Mouse (Mus musculus) MEL (cell line): Measurements from ENCODE around the gene Mark4. TPM values are rescaled to one million over a fixed set of nuclear protein-coding genes. Genes with fewer than 3 reads are reported as not detected.
A peak's percentile ranks its signal among the peaks of the same experiment; 100 is the strongest.

Source experiments
- DNase-seq: peaks from one replicate; pipeline ENCODE4 v3.0.0; 2011; ENCODE audit warnings: low read depth, low spot score
- H3K27ac ChIP-seq: 2 replicates; pipeline ENCODE4 v1.5.1; 2012; ENCODE audit warnings: low read depth, mild to moderate bottlenecking, control low read depth, low read length, moderate library complexity; ENCODE audit not compliant: control insufficient read depth
- H3K27me3 ChIP-seq, 2 experiments: fragments of 150-350 bp in 1 of 2; sonication (generic) in 1 of 2; 2 replicates each; pipeline ENCODE4 v1.6.1; 2012; ENCODE audit warnings: low read length in 2 of 2, mild to moderate bottlenecking in 2 of 2, improper control_type of control experiment in 1 of 2, moderate library complexity in 1 of 2; ENCODE audit not compliant: insufficient read depth in 2 of 2, control insufficient read depth in 1 of 2
- H3K36me3 ChIP-seq, 2 experiments: 2 replicates each; pipeline ENCODE4 v1.6.1; 2012 to 2014; ENCODE audit warnings: low read length in 2 of 2, improper control_type of control experiment in 1 of 2, inconsistent platforms in 1 of 2, mild to moderate bottlenecking in 1 of 2; ENCODE audit not compliant: insufficient read depth in 2 of 2, control insufficient read depth in 1 of 2
- H3K4me1 ChIP-seq, 2 experiments: fragments of 150-350 bp in 1 of 2; sonication (generic) in 1 of 2; 2 replicates each; pipeline ENCODE4 v1.6.1; 2012; ENCODE audit warnings: low read length in 2 of 2, improper control_type of control experiment in 1 of 2, mild to moderate bottlenecking in 1 of 2; ENCODE audit not compliant: insufficient read depth in 2 of 2, control insufficient read depth in 1 of 2
- H3K4me3 ChIP-seq, 2 experiments: fragments of 150-350 bp in 1 of 2; sonication (generic) in 1 of 2; 2 replicates each; pipeline ENCODE4 v1.5.1; 2012; ENCODE audit warnings: low read depth in 2 of 2, low read length in 2 of 2, mild to moderate bottlenecking in 2 of 2, moderate library complexity in 2 of 2, control low read depth in 1 of 2, improper control_type of control experiment in 1 of 2; ENCODE audit not compliant: control insufficient read depth in 1 of 2, insufficient read depth in 1 of 2
- H3K79me2 ChIP-seq: 2 replicates; pipeline ENCODE4 v1.6.1; 2012; ENCODE audit warnings: mild to moderate bottlenecking, low read length, moderate library complexity; ENCODE audit not compliant: control insufficient read depth, poor library complexity, insufficient read depth
- H3K9ac ChIP-seq: 2 replicates; pipeline ENCODE4 v1.6.1; 2012; ENCODE audit warnings: low read depth, mild to moderate bottlenecking, control low read depth, low read length, moderate library complexity; ENCODE audit not compliant: control insufficient read depth, poor library complexity, severe bottlenecking
- H3K9me3 ChIP-seq: fragments of 150-350 bp; sonication (generic); replicated peaks from 2 replicates; pipeline ENCODE4 v1.6.1; 2012; ENCODE audit warnings: mild to moderate bottlenecking, low read length, improper control_type of control experiment, moderate library complexity; ENCODE audit not compliant: insufficient read depth
- BHLHE40 ChIP-seq: IDR thresholded peaks from 2 replicates; pipeline ENCODE4 v1.6.1; 2012; ENCODE audit warnings: low read depth, mild to moderate bottlenecking, inconsistent platforms, low read length, improper control_type of control experiment, borderline replicate concordance
- CHD2 ChIP-seq: IDR thresholded peaks from 2 replicates; pipeline ENCODE4 v1.6.1; 2011; ENCODE audit warnings: low read length, improper control_type of control experiment
- CTCF ChIP-seq, 3 experiments: IDR thresholded peaks in 2 of 3; conservative IDR thresholded peaks in 1 of 3; 2 replicates each; pipeline ENCODE4 v1.5.1; 2011 to 2012; ENCODE audit warnings: low read length in 3 of 3, low read depth in 2 of 3, mild to moderate bottlenecking in 2 of 3, improper control_type of control experiment in 1 of 3, inconsistent platforms in 1 of 3, mixed read lengths in 1 of 3, moderate library complexity in 1 of 3; ENCODE audit not compliant: control insufficient read depth in 1 of 3, insufficient read depth in 1 of 3, poor library complexity in 1 of 3, severe bottlenecking in 1 of 3
- E2F4 ChIP-seq: IDR thresholded peaks from 2 replicates; pipeline ENCODE4 v1.6.1; 2011; ENCODE audit warnings: low read depth, low read length, improper control_type of control experiment, borderline replicate concordance
- EP300 ChIP-seq, 2 experiments: IDR thresholded peaks; 2 replicates each; pipeline ENCODE4 v1.6.1; 2011; ENCODE audit warnings: improper control_type of control experiment in 2 of 2, low read length in 2 of 2, low read depth in 1 of 2, mild to moderate bottlenecking in 1 of 2
- GATA1 ChIP-seq: IDR thresholded peaks from 2 replicates; pipeline ENCODE4 v1.6.1; 2011; ENCODE audit warnings: low read depth, low read length, improper control_type of control experiment
- HCFC1 ChIP-seq: IDR thresholded peaks from 2 replicates; pipeline ENCODE4 v1.6.1; 2012; ENCODE audit warnings: low read depth, mild to moderate bottlenecking, inconsistent platforms, low read length, improper control_type of control experiment, moderate library complexity
- MAX ChIP-seq: IDR thresholded peaks from 2 replicates; pipeline ENCODE4 v1.6.1; 2011; ENCODE audit warnings: low read length, improper control_type of control experiment
- MAZ ChIP-seq: IDR thresholded peaks from 2 replicates; pipeline ENCODE4 v1.6.1; 2012; ENCODE audit warnings: low read depth, mild to moderate bottlenecking, inconsistent platforms, low read length, improper control_type of control experiment
- MEF2A ChIP-seq: IDR thresholded peaks from 2 replicates; pipeline ENCODE4 v1.6.1; 2014; ENCODE audit warnings: low read depth, mild to moderate bottlenecking, inconsistent platforms, low read length, improper control_type of control experiment; ENCODE audit not compliant: poor library complexity, insufficient replicate concordance, severe bottlenecking; ENCODE audit errors: extremely low read depth
- MXI1 ChIP-seq: IDR thresholded peaks from 2 replicates; pipeline ENCODE4 v1.6.1; 2011; ENCODE audit warnings: mild to moderate bottlenecking, low read depth, low read length, improper control_type of control experiment
- MYC ChIP-seq: IDR thresholded peaks from 2 replicates; pipeline ENCODE4 v1.6.1; 2011; ENCODE audit warnings: low read depth, mild to moderate bottlenecking, low read length, improper control_type of control experiment, moderate library complexity
- NELFE ChIP-seq: IDR thresholded peaks from 2 replicates; pipeline ENCODE4 v1.6.1; 2011; ENCODE audit warnings: low read depth, low read length, improper control_type of control experiment
- NRF1 ChIP-seq: IDR thresholded peaks from 2 replicates; pipeline ENCODE4 v1.6.1; 2014; ENCODE audit warnings: low read depth, mild to moderate bottlenecking, inconsistent platforms, low read length, improper control_type of control experiment, moderate library complexity; ENCODE audit not compliant: poor library complexity, insufficient read depth, severe bottlenecking
- POLR2A ChIP-seq, 2 experiments: IDR thresholded peaks; 2 replicates each; pipeline ENCODE4 v1.6.1; 2011 to 2012; ENCODE audit warnings: low read length in 2 of 2, mild to moderate bottlenecking in 2 of 2, control low read depth in 1 of 2, improper control_type of control experiment in 1 of 2, low read depth in 1 of 2, moderate library complexity in 1 of 2; ENCODE audit not compliant: control insufficient read depth in 1 of 2, insufficient read depth in 1 of 2, poor library complexity in 1 of 2
- POLR2AphosphoS2 ChIP-seq: IDR thresholded peaks from 2 replicates; pipeline ENCODE4 v1.6.1; 2011; ENCODE audit warnings: low read length, improper control_type of control experiment
- POLR2AphosphoS5 ChIP-seq: IDR thresholded peaks from 2 replicates; pipeline ENCODE4 v1.6.1; 2012; ENCODE audit warnings: low read depth, borderline replicate concordance, mild to moderate bottlenecking, inconsistent platforms, low read length, moderate library complexity, mixed read lengths
- SIN3A ChIP-seq: IDR thresholded peaks from 2 replicates; pipeline ENCODE4 v1.6.1; 2012; ENCODE audit warnings: low read length, improper control_type of control experiment, inconsistent platforms
- SMC3 ChIP-seq: IDR thresholded peaks from 2 replicates; pipeline ENCODE4 v1.6.1; 2011; ENCODE audit warnings: low read depth, low read length, improper control_type of control experiment
- TAL1 ChIP-seq: IDR thresholded peaks from 2 replicates; pipeline ENCODE4 v1.6.1; 2012; ENCODE audit warnings: mild to moderate bottlenecking, inconsistent platforms, low read length, moderate library complexity, mixed read lengths
- TBP ChIP-seq: IDR thresholded peaks from 2 replicates; pipeline ENCODE4 v1.8.0; 2011; ENCODE audit warnings: low read depth, low read length, improper control_type of control experiment
- TCF12 ChIP-seq: IDR thresholded peaks from 2 replicates; pipeline ENCODE4 v1.6.1; 2014; ENCODE audit warnings: low read depth, mild to moderate bottlenecking, inconsistent platforms, low read length, improper control_type of control experiment, moderate library complexity
- ZKSCAN1 ChIP-seq: IDR thresholded peaks from 2 replicates; pipeline ENCODE4 v1.6.1; 2012; ENCODE audit warnings: low read depth, mild to moderate bottlenecking, inconsistent platforms, low read length, improper control_type of control experiment, moderate library complexity
- polyA plus RNA-seq, 2 experiments: library from polyadenylated mRNA; stranded (reverse) in 1 of 2; unstranded in 1 of 2; fragments of >175 nt in 1 of 2; fragments of >200 nt in 1 of 2; gene quantifications; 2 replicates each; pipeline versions ENCODE4 v1.2.1 to v1.2.4; 2012; ENCODE audit warnings: low replicate concordance in 2 of 2, low read depth in 1 of 2; ENCODE audit not compliant: insufficient read length in 2 of 2, insufficient read depth in 1 of 2, missing spikeins in 1 of 2
- total RNA-seq: library from RNA; depleted of rRNA; stranded (reverse); fragments of 300-350 nt; gene quantifications from 2 replicates; pipeline ENCODE4 v1.2.3, GENCODE M21; 2012; rRNA removed

The Mark4 gene
- 4.7 TPM in 2 replicates for total RNA-seq
- 10 to 100 TPM in 1 of 2 experiments, not detected in 1; 18.5 TPM for polyA plus RNA-seq

DNA sequence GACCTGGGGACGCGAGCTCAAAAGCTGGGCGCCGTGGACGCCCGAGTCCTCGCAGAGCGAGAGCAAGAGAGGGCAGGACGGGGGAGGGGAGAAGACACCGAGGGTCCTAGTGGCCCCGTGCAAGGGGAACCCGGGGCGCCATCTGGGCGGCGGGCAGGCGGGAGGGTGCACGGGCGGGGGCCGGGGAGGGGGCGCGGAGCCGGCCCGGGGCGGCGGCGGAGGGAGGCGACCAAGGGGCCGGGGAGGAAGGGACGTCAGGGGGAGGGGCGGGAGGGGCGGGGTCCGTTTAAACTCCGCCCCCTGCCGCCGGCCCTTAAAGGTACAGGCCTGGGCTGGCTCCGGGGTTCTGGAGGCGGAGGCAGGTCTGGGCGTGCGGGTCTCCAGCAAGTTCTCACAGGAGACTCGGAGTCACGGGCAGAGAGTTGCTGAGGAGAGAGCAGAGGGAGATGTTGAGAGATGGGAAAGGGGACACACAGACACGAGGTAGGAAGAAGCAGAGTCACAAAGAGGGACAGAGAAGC is at the start of gene Mark4:
Gene Mark4 (minus strand): TSS at position 231 of the 521 bp plus-strand sequence.
- TF ChIP-seq MXI1 = 0 out of 2 replicates have a peak, but pooled peaks have one; percentile 27
- TF ChIP-seq MAZ = 0 out of 2 replicates have a peak, but pooled peaks have one; percentile 3
- peak; percentile 69; the same call in 1 of the 2 replicates for TF ChIP-seq SIN3A
- no peak for TF ChIP-seq BHLHE40
- peak; percentile 23; the same call in 1 of the 2 replicates for TF ChIP-seq NELFE
- peak in 1 of 2 experiments; percentile 26; a peak in 1 of 4 replicates for TF ChIP-seq POLR2A (IDR thresholded peaks at IDR 0.05; ENCODE audit: control insufficient read depth in 1 of 2, insufficient read depth in 1 of 2, low read depth in 1 of 2, low read length in 2 of 2, poor library complexity in 1 of 2)
- peak; percentile 71; the same call in 1 of the 2 replicates for TF ChIP-seq HCFC1
- no peak for TF ChIP-seq TBP
- Histone ChIP-seq H3K79me2 (peaks cover 7% of the 10 kb centered on the region), H3K36me3 (peaks cover 0 to 4% of the 10 kb centered on the region in 2 experiments; a peak in 1 of 4 replicates), H3K27me3 (no peaks in the 10 kb centered on the region), H3K9me3 (no peaks in the 10 kb centered on the region), H3K4me3 (peak within 1 kb of the TSS; percentile 81 to 99), H3K4me1 (0 out of 4 replicates have a peak, but pooled peaks cover 0 to 8% of the 10 kb centered on the region in 2 experiments), H3K9ac (peak within 1 kb of the TSS; percentile 83), H3K27ac (no peak within 1 kb of the TSS)
- peak; percentile 90 for DNase-seq

DNA sequence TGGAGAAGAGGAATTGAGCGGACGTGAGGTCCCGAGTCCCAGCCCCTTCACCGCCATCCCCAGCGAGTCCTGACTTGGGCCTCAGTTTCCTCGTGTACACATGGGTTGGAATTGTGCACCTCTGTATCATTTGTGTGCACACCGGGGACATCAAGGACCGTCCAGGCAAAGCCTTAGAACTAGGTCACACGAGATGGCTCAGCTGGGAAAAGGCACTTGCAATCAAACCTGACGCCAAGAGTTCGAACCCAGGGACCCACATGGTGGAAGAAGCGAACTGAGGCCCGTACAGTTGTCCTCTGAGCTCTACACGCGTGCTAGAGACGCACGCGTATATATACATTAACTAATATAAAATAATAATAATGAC is 49.0 kb upstream of the Mark4 start:
- TF ChIP-seq MXI1 = peak; percentile 64; the same call in 1 of the 2 replicates
- no peak for TF ChIP-seq TBP
- TF ChIP-seq POLR2AphosphoS2 = peak; percentile 6; the same call in 1 of the 2 replicates
- no peak for TF ChIP-seq POLR2AphosphoS5
- TF ChIP-seq MYC = peak; percentile 67; the same call in 1 of the 2 replicates
- TF ChIP-seq MAX = 0 out of 2 replicates have a peak, but pooled peaks have one; percentile 23
- Histone ChIP-seq H3K27me3 (no peaks in the 10 kb centered on the region), H3K4me3 (peak overlapping the region; percentile 86 to 94), H3K27ac (peak overlapping the region; percentile 95), H3K9ac (peak overlapping the region; percentile 95), H3K36me3 (peaks cover 0 to 6% of the 10 kb centered on the region in 2 experiments; a peak in 2 of 4 replicates), H3K9me3 (no peaks in the 10 kb centered on the region), H3K79me2 (peaks cover 21% of the 10 kb centered on the region), H3K4me1 (peaks cover 0 to 8% of the 10 kb centered on the region in 2 experiments; a peak in 2 of 4 replicates)
- DNase-seq = peak; percentile 75

DNA sequence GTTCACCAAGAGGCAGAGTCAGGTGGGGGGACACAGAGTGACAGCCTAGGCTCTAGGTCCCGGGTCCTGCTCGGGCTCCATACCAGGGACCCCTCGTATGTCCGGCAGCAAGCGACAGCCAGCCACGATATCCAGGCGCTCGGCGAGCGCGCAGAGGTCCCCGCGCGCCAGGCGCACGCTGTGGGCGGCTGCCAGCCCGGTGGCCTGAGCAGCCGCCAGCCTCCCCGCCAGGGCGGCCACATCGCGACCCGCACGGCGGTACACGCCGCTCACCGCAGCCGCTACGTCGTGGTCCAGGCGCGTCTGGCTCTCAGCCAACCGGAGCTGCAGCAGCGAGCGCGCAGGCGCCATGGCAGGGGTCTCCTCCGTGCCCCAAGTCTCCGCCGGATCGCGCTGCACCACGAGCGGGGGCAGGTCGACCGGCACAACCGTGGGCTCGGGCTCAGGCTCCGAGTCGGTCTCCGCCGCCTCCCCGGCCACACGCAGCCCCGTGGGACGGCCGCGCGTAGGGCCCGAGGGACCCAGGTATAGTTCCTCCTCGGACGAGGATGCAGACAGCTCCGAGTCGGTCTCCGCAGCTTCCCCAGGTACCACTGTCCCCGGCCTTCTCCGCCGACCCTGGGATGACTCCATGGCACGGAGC is 48.5 kb upstream of the Mark4 start:
- no peaks in the 10 kb centered on the region for H3K27me3 ChIP-seq
- peak overlapping the region; percentile 95 for H3K27ac ChIP-seq
- H3K4me1 ChIP-seq = peaks cover 0 to 8% of the 10 kb centered on the region in 2 experiments; a peak in 2 of 4 replicates
- peak; percentile 78 for DNase-seq
- H3K9me3 ChIP-seq = no peaks in the 10 kb centered on the region
- H3K4me3 ChIP-seq = peak overlapping the region; percentile 86 to 94
- peaks cover 0 to 6% of the 10 kb centered on the region in 2 experiments; a peak in 2 of 4 replicates for H3K36me3 ChIP-seq
- peaks cover 21% of the 10 kb centered on the region for H3K79me2 ChIP-seq
- H3K9ac ChIP-seq = peak overlapping the region; percentile 95
- TF ChIP-seq TCF12 = peak; percentile 4; the same call in 1 of the 2 replicates
- TF ChIP-seq GATA1 = no peak
- no peak for TF ChIP-seq TBP
- TF ChIP-seq ZKSCAN1 = no peak
- TF ChIP-seq MEF2A = no peak
- no peak for TF ChIP-seq E2F4
- TF ChIP-seq EP300 (IDR thresholded peaks at IDR 0.05; ENCODE audit: low read depth in 1 of 2, low read length in 2 of 2) = no peak
- peak; percentile 67 for TF ChIP-seq NRF1
- no peak for TF ChIP-seq POLR2AphosphoS5
- no peak for TF ChIP-seq CTCF (IDR thresholded peaks at IDR 0.05 in 2 of 3, conservative IDR thresholded peaks at IDR 0.05 in 1 of 3; ENCODE audit: control insufficient read depth in 1 of 3, insufficient read depth in 1 of 3, low read depth in 2 of 3, low read length in 3 of 3, poor library complexity in 1 of 3, severe bottlenecking in 1 of 3)
- TF ChIP-seq NELFE = no peak; the same call in 1 of the 2 replicates
- no peak for TF ChIP-seq SMC3
- TF ChIP-seq CHD2 = no peak
- TF ChIP-seq TAL1 = no peak
